Mouse (Mus musculus): ENCODE measurements around the gene Ctns.

Gene Ctns

DNA sequence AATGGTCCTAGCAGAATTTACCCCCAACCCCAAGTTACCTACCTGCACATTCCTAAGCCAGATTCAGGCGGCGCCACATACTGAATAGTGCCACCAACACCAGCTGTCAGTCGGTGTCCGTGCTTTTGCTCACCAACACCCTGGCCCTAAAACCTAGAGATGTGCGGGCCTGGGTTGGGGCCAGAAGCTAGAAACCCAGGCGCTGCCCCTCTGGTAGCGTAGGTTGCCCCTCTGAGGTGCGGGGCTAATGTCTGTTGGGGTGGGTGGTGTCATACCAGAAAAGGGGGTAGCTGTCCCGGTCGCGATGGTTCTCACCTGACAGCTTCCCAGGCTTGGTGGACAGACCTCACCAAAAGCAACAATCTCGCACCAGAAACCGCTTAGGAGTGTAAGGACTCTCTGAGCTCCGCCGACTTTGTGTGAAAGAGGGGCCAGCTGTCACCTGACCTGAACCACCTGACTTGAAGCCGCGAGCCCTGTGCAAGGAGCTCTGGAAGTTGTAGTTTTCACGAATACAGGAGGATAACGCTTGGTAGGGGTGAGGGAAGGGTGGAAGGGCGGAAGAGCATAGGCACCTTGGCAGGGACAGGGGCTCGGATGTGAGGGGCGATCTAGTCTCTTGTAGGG, at the start of gene Ctns:
Ctns (minus strand) TSS at position 440 of the 627 bp plus-strand sequence.
- peak; percentile 73 for DNase-seq (ENCODE audit: extremely low spot score, low read depth, low spot score)

DNA sequence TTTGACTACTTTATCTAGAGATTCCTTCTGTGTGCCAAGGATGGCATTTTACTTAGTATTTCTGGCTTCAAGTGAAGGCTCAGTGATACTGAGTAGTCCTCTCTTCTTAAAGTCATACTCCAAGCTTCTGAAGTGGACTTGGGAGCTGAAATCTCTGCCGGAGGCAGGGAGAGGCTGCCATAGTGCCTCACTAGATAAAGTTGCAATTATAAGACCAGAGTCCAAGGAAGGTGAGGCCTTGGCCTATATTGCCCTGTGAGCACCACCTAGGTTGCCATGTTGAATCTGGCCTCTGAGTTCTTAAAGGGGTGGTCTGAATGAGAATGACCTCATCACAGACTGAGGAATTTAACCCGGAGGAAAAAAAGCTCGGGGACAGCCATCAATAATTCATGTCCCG, 43.9 kb upstream of the Ctns start:
- no peak for DNase-seq (ENCODE audit: extremely low spot score, low read depth, low spot score)

DNA sequence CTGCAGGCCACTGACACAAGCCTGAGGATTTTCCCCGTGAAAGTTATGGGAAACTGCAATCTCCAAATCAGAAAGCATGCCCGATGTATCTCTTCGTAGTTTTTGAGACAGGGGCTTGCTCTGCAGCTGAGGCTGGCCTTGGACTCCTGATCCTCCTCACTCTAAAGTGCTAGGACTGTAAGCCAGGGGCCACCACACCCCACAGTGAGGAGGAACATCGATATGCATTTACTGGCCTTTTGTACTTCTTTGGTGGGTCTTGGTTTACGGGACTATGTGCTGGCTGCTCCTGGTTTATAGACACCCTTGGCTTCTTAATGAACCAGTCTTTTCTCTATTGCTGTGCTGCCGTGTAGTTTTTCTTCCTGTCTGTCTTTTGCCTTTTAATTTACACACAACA, 43.4 kb upstream of the Ctns start:
- no peak for DNase-seq (ENCODE audit: extremely low spot score, low read depth, low spot score)

DNA sequence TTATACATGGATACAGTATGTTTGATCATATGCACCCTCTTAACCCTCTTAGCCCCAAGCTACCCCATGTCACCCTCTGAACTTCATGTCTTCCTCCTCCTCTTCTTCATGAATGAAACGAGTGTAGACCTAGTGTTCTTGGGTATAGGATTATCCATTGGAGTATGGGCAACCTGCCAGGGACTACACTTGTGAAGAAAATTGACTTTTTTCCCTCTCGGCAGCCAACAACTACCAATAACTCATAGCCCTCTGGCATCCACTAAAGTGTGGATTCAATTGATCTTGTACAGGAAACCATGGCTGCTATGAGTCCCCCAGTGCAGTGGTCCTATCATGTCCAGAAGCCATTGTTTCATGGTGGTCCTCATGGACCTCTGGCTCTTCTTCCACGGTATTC, 37.9 kb upstream of the Ctns start:
- DNase-seq (ENCODE audit: extremely low spot score, low read depth, low spot score), result no peak

DNA sequence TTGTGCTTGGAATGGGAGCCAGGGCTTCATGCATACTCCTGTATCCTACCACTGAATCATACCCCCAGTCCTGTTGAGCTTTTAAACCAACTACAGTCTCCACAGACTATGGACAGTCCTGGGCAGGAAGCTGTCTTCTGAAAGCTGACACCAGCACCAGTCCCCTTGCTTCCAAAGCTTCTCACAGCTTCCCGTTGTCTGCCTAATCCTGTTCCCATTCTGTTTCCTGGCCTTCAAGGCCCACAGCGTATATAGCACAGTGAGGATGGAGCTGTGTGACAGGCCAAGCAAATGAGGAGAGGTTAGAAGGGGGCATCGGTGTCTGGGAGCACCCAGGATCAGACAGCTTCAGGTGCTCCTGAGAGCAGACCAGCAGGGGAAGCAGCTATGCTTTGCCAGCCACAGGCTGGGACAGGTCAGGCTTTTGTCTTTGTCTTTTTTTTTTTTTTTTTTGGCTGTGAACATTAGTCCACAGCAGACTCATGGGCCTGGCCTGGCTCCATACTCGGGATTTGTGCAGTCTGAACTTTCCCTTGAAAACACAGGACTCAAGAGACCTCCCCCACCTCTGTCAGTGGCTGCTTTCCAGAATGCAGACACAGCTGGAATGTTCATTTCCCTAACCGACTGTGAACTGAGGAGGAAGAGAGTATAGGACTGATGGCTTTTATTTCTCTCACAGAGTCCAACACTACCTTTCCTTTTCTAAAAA, 37.3 kb upstream of the Ctns start:
- no peak for DNase-seq (ENCODE audit: extremely low spot score, low read depth, low spot score)

DNA sequence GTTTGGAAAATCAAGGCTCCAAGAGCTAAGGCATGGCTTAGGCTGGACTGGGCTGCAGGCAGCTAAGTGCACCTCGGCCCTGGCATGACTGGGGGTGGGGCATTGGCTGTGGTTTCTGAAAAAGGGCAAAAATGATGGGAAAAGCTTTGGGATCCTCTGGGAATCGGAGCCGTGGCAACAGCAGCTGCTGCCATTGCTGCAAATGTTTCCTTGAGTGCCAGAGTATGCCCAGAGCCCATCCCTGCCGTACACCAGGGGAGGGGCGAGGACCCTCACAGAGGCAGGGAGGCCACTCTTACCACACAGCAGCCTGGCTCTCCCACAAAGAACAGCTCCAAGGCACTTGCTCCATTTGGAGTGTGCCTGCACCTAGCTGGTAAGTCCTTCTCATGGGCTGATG, 35.1 kb upstream of the Ctns start, which contains the start of gene Trpv1:
Trpv1 (plus strand) TSS at position 301 of the 400 bp plus-strand sequence.
- DNase-seq (ENCODE audit: extremely low spot score, low read depth, low spot score), result no peak

DNA sequence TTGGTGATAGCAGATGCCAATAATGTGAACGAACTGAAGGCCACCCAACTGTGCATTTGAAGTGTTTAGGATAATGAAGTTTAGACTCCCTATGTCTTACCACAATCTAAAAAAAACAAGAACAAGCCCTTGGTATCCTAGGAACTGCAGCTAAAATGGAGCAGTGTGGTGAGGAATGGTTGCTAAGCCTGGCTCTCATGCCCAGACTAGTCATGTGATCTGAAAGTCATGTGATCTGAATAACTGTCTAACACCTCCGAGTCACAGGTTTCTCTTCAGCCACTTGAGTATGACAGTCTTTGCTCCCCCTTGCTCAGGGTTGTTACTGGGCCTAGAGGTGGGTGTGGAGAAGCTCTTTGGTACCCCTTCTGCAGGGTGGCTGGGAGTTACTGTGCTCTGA, 33.7 kb upstream of the Ctns start:
- DNase-seq (ENCODE audit: extremely low spot score, low read depth, low spot score), result no peak

DNA sequence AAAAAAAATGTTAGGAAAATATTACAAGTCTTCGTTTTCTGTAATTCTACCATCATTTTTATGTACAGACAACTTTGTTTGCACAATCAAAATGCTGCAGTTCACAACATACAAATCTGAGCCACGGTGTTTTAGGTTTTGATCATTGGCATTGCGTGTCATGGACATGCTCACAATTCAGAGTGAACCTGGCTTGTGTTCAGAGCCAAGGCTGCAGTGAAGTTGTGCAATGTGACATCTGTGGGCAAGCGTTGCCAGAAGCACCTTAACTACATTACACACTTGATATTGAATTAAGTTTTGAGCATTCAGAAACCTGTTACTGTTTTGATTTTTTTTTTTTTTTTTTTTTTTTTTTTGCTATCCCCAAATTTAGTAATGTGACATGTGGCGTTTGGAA, 31.2 kb upstream of the Ctns start:
- DNase-seq (ENCODE audit: extremely low spot score, low read depth, low spot score), result no peak

DNA sequence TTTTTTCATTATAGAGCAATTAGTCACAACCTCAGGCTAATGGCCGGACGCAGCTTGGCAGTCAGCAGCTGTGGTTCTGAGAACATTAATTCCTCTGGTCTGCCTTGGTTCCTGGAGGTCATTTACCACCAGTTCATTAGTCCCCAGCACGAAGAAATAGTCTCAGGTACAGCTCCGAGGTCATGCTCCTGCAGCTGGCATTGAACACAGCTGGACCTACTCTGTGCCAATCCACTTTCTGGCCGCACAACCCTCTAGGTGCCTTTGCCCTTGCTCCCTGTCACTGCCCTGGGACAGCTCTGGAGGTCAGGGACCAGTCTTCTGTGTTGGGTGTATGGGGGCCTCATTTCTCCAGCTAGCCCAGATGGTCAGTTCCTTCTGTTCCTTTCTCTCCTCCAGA, 30.0 kb upstream of the Ctns start:
- DNase-seq (ENCODE audit: extremely low spot score, low read depth, low spot score), result no peak

DNA sequence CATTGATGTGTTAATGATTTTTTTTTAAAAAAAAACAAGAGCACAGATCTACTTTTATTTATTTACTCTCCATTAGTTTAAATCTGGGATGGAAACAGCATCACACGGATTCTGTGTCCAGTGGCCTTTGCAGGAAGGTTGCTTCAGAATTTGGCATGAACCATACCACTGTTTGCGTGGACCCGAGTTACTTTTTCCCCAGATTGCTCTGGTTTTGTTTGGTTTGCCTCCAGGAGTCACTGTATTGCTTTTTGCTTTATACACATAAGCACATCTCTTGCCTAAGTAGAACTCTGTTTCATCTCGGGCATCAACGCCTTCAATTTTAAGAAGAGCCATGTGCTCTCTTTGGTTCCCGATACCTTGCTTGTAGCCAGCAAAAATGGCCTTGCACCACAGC, 27.0 kb upstream of the Ctns start:
- DNase-seq (ENCODE audit: extremely low spot score, low read depth, low spot score), result no peak

DNA sequence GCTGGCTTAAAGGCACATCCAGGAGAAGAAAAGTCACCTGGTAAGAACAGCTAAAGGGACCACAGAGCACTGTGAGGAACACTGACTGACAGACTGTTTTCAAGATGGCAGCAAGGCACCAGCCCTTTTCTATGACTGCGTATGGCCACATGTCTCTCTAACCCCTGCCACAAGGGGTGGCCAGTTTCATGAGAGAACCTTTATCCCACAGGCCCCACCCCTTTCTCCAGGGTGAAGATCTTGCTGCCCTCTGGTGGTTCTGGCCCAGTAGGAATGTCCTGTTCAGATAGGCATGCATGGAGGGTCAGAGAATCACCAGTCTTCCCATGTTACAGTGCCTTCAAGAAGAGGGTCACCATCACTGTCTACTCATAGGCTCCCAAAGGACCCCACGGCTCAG, 25.1 kb upstream of the Ctns start:
- DNase-seq (ENCODE audit: extremely low spot score, low read depth, low spot score), result no peak

DNA sequence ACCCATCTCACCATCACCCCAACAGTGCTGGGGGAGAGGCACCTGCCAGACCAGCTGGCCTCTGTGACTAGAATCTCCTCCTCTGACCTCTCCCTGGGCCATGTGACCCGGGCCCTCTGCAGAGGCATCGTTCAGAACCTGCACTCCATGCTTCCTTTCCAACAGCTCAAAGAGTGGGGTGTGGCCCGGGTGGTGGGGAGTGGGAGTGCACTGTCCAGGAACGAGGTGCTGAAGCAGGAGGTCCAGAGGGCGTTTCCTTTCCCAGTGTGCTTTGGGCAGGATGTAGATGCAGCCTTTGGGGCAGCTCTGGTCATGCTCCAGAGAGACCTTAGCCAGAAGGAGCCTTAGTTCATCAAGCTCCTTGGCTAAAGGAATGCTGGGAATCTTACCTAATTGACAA, 24.0 kb upstream of the Ctns start:
- DNase-seq (ENCODE audit: extremely low spot score, low read depth, low spot score), result no peak

DNA sequence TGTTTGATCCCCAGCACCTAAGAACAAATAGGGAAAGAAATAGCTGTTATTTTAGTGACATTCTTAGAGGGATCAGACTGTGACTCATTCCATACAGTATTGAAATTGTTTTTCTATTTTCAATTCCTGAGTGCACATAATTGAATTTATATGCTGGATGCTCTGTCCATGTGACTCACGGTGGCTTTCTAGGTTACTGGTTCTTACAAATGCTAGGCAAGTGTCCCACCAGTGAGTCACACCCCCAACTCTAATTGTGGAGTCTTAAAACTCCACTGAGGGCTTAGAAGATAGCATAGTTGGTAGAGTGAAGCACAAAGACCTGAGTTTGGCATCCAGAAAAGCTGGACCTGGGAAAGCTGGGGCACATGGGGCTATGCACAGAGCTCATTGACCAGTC, 21.8 kb upstream of the Ctns start:
- no peak for DNase-seq (ENCODE audit: extremely low spot score, low read depth, low spot score)

DNA sequence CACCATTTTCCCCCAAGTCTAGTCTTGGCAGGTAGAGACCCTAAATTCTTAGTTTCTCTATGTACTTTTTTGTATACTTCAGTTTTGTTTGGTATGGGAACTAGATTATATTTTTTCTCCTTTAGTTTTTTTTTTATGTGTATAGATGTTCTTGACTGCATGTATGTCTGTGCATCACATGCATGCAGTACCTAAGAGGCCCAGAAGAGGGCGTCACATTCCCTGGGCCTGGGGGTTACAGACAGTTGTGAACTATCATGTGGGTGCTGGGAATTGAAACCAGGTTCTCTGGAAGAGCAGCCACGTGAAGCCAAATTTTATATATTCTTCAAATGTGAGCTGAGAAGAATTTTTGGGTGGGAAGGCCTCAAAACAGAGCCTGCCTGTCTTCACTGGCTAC, 20.8 kb upstream of the Ctns start:
- DNase-seq (ENCODE audit: extremely low spot score, low read depth, low spot score), result no peak

DNA sequence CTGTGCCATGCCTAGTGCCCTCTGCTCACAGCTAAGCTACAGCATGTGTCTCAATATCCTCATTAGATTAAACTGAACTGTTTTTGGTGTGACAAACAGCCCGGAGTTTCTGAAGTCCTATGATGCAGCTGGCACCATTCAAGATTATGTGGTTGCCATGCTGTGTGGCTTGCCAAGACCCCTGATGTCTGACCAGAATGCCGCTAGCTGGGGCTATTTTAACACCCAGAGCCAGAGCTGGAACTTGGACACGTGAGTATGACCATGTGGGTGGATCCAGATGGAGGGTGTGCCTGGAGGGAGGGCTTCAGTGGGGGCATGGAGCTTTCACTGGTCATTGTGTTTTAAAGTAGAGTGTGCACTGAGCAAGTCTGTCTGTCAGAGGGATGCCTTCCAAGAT, 15.1 kb upstream of the Ctns start:
- no peak for DNase-seq (ENCODE audit: extremely low spot score, low read depth, low spot score)

DNA sequence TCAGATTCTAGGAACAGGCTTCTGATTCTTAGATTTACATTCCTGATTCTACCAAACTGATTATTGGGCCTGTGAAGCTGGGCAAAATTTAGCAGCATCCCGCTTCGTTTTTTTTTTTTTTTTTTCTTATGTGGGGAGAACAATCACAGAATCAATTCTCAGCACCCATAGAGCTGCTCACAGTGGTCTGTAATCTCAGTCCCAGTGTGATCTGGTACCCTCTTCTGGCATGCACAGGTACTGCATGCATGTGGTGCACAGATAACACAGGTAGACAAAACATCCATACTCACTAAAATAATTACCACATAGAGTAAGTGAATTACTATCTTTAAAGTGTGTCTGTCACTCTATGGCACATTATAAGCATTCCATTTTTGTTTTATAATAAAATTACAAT, 8.8 kb upstream of the Ctns start:
- DNase-seq (ENCODE audit: extremely low spot score, low read depth, low spot score), result no peak

DNA sequence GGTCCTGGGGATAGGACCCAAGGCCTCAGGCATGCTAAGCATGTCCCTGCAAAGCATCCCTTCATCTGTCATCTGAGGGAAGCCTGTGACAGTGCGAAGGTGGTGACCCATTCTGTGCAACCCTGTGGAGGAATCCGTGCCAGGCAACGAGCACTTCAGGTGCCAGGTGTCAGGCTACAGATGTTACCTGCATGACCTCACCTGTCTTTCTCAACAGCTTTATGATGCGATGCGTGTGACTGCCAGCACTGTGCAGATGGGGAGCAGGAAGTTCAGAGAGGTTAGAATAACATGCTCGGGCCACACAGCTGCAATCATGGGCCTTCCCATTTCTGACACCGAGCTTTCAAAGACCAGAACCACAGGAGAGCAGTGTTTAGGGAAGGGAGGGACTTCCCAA, 6.4 kb upstream of the Ctns start:
- DNase-seq (ENCODE audit: extremely low spot score, low read depth, low spot score), result no peak

DNA sequence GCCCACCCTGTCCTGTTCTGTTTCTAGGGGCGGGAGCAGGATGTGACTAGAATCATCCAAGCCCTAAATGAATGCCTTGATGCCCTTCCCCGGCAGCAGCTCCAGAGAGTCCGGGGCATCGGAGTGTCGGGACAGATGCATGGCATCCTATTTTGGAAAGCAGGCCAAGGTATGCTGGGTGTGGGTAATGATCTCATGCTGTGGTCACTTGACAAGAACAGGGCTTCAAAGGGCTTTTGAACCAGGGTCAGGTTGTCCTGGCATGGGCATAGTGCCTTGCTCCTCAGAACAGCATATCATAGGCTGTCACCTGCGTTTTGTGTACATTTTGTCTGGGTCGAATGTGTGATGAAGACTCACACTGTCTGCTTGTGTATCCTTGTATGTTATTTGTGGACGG, 5.1 kb upstream of the Ctns start:
- no peak for DNase-seq (ENCODE audit: extremely low spot score, low read depth, low spot score)

DNA sequence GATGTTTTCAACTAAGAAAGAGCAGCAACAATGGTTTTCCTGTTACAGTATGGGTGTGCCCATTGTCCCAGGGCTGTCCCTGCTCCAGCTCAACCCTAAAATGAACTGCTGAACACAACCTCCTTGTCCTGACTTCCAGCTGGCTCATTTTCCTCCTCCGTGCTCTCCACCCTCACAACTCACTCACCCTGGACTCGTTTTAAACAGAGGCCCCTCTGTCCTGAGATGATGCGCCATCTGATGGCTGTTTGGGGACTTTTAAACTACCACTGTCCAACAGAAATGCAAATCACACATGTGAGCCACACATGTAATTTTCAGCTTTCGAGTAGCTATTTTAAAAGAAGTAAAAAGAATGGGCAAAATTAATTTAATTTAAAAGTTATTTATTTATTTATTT, 2.8 kb upstream of the Ctns start:
- DNase-seq (ENCODE audit: extremely low spot score, low read depth, low spot score), result no peak

DNA sequence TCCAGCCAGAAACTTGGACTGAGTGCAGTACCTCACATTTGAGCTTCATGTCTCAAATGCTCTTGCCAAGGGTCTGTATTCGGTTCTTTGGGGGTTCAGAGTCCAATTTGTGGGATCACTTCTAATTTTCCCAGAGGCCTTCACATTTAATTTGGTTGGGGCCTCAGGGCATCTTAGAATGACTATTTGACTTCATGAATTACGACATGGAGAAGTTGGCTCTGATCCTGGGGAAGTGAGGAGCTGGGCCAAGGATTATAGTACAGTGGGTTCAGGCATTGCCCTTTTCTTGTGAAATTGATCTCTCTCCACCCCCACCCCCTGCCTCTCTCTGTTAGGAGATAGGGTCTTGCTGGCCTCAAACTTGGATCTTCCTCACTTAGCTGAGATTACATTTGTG, 2.2 kb upstream of the Ctns start:
- no peak for DNase-seq (ENCODE audit: extremely low spot score, low read depth, low spot score)

DNA sequence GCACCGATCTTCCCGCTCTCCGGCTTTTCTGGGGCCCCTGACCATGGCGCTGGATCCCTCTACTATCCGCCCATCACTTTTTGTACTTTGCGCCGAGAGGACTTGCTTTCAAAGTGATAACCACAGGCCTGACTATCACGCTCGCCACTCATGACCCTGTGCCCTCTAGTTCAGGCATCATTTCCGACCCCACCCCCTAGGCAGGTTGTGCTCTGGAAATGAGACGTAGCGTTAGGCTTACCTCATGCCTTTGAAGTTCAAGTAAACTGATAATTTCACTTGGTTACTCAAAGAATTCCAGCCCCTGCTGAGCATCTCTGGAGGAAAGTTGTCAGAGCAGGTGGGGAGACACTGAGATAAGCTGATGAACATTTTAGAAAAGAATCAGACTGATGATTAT, 1.0 kb upstream of the Ctns start:
- DNase-seq (ENCODE audit: extremely low spot score, low read depth, low spot score), result no peak

DNA sequence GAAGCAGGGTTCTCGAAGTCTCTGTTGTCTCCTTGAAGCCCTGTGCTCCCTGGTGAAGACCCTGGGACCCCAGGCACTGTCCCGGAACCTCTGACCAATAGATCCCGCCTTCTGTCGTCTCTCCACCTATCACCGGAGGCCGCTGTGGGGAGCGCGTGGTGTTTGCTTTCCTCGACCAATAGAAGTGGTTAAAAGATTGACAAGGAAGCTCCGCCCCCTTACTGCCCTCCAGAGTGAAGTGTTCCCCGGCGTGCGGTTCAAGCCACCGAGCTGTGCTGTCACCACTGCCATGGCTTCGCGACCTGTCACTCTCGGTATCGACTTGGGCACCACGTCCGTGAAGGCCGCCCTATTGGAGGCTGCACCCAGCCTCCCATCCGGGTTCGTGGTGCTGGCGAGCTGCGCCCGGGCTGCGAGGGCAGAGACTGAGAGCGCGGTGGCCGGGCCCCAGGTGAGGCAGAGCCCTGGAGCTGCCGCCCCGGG, 429 bp upstream of the Ctns start, which contains the start of gene Shpk:
Shpk (plus strand) TSS at position 231 of the 483 bp plus-strand sequence.
- DNase-seq (ENCODE audit: extremely low spot score, low read depth, low spot score), result peak; percentile 80

DNA sequence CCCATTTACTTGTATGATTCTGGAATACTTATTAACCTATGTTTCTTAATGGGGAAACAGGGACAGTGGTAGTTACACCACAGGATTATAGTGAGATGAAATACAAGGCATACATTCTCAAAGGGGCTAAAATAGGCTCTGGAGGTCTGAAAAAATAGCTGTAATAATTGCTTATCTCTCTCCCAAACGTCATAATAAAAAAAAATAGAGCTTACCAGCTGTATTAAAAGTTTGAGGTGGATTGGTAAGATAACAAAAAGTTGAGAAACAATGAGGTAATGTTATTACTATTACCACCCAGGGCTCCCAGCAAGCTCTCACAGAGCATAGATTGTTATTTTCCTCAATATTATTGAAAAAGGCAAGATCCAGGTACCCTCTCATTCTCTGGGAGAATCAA, 652 bp downstream of the Ctns start:
- DNase-seq (ENCODE audit: extremely low spot score, low read depth, low spot score), result no peak

Data from hindlimb bud, embryonic 11.5 days (tissue).